Mouse (Mus musculus): Measurements from ENCODE around the gene Mvk. TPM values are rescaled to one million over a fixed set of nuclear protein-coding genes. Genes with fewer than 3 reads are reported as not detected.

Mvk gene
- total RNA-seq (2023): 1 to 10 TPM; 7.8 to 8.0 TPM

DNA sequence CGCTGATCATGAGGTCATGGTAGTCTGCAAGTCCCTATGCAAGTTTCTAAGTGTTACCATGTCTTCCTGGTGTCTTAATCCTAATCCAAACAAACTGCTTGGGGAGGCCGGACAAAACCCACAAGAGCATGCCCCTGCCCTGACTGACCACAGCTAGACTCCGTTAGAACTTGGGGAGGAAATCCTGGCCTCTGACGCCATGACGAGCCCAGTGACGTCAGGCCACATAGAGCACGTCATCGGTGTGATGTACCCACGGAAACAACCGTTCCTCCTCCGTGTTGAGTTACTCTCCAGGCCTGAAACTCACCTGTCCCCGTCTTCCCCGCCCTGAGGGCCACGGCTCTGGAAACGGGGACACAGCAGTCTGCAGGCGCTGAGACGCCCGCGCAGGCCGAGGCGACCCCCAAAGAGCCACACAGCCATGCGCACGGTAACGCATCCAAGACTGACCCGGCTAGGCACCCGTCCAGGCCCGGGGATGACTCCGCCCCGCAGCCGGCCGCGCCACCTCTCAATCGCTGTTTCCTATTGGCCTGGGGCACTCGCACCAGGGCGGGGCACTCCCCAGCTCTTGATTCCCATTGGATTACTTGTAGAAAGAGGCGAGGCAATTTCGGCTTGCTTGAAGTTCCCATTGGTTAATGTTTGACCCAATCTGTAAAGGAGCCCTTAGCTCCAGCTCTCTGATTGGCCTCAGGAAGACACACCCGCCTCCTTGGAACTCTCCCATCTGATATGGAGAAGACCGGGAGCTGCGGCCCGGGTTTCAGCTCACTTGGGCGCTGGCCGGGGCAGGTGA is at the start of gene Mvk, which contains the start of gene Mmab:
TSS of gene Mvk (plus strand) at position 704 of the 802 bp plus-strand sequence.
TSS of gene Mmab (minus strand) at position 495 of the 802 bp plus-strand sequence.

Other genes with a start within 250 kb of the Mvk start
- gene Foxn4, start 170.5 kb upstream of the Mvk start, total RNA-seq (2023): not detected
- gene Myo1h, start 155.1 kb upstream of the Mvk start, total RNA-seq (2023): 1 to 10 TPM; 6.7 to 8.6 TPM
- 10 to 100 TPM; 73.3 to 77.8 TPM for gene Kctd10, start 63.8 kb upstream of the Mvk start, total RNA-seq (2023)
- gene Ube3b, start 63.7 kb upstream of the Mvk start, total RNA-seq (2023): 10 to 100 TPM; 59.0 to 63.4 TPM
- 1 to 10 TPM; 4.2 to 4.9 TPM for gene Mmab, start 209 bp upstream of the Mvk start, total RNA-seq (2023)
- gene Fam222a, start 123.7 kb downstream of the Mvk start, total RNA-seq (2023): under 1 TPM; 0.52 to 0.70 TPM
- 10 to 100 TPM in 1 of 2 experiments, 1 to 10 TPM in 1; 7.4 to 11.9 TPM for gene Trpv4, start 214.2 kb downstream of the Mvk start, total RNA-seq (2023)
- gene Gltp, start 246.7 kb downstream of the Mvk start, total RNA-seq (2023): 100 to 1,000 TPM; 175 to 179 TPM

Data from monocyte, adult 59 days (primary cell).